In genomic region chr15:52161568-52162316, GRCm38 (mm10) we compare ENCODE assay signal across 9 mouse cellular contexts.
DNase-seq lines count a peak whose midpoint lies in the region; ATAC-seq and TF ChIP-seq lines count a peak whose summit lies in the region.
"Had no signal": no experiment of that assay in that cellular context is flagged by ENCODE, and none has a peak within 500 bp of the region (broad histone marks: within the 10 kb centered on the region; RNA-seq: fewer than 3 reads in every experiment).

No protein-coding gene starts in this region.

- 27% methylated on average over 19 of the region's 19 CpGs for WGBS in heart, embryonic 11.5 days (ENCODE audit: insufficient replicate concordance)
- 20% methylated on average over 19 of the region's 19 CpGs for WGBS in hindbrain, embryonic 11.5 days
- 17% methylated on average over 19 of the region's 19 CpGs for WGBS in stomach, embryonic 15.5 days

- 0 out of 2 replicates have a peak overlapping the region, but pooled peaks have one; percentile 24 for H3K9ac ChIP-seq in heart, embryonic 11.5 days (ENCODE audit: low read depth, low read length)
- no peak overlapping the region for H3K9ac ChIP-seq in hindbrain, embryonic 11.5 days (ENCODE audit: low read depth, low read length)
- no peak overlapping the region for H3K9ac ChIP-seq in stomach, embryonic 15.5 days

- no peaks in the 10 kb centered on the region for H3K36me3 ChIP-seq in heart, embryonic 11.5 days (ENCODE audit: control insufficient read depth, insufficient read depth, low read length)
- H3K36me3 ChIP-seq in C2C12 (ENCODE audit: control insufficient read depth, insufficient read depth): no peaks in the 10 kb centered on the region
- H3K36me3 ChIP-seq in hindbrain, embryonic 11.5 days (ENCODE audit: control insufficient read depth, insufficient read depth, low read length): no peaks in the 10 kb centered on the region
- no peaks in the 10 kb centered on the region for H3K36me3 ChIP-seq in stomach, embryonic 15.5 days

- peak overlapping the region; percentile 42 for H3K4me2 ChIP-seq in heart, embryonic 11.5 days
- H3K4me2 ChIP-seq in hindbrain, embryonic 11.5 days (replicated peaks; ENCODE audit: low read depth, low read length): no peak overlapping the region
- H3K4me2 ChIP-seq in stomach, embryonic 15.5 days: peak overlapping the region; percentile 33

- no peaks in the 10 kb centered on the region for H3K9me3 ChIP-seq in heart, embryonic 11.5 days (replicated peaks; ENCODE audit: control insufficient read depth, low read length)
- no peaks in the 10 kb centered on the region for H3K9me3 ChIP-seq in hindbrain, embryonic 11.5 days (ENCODE audit: control insufficient read depth, low read length)
- no peaks in the 10 kb centered on the region for H3K9me3 ChIP-seq in stomach, embryonic 15.5 days

- no peak for DNase-seq in heart, postnatal 4 days
- peak; percentile 86 to 91 for DNase-seq in cerebellum, postnatal 10 days
- peak; percentile 45 for DNase-seq in hindbrain, embryonic 11.5 days (ENCODE audit: low spot score)
- peak; percentile 17 for DNase-seq in lung, postnatal 36 days
- DNase-seq in kidney, adult 11 months: no peak

- no peaks in the 10 kb centered on the region for H3K4me1 ChIP-seq in heart, embryonic 11.5 days (ENCODE audit: control insufficient read depth, insufficient read depth, low read length)
- H3K4me1 ChIP-seq in hindbrain, embryonic 11.5 days (replicated peaks; ENCODE audit: control insufficient read depth, insufficient read depth, low read length): no peaks in the 10 kb centered on the region
- peaks cover 19% of the 10 kb centered on the region for H3K4me1 ChIP-seq in stomach, embryonic 15.5 days

- H3ac ChIP-seq in C2C12 (ENCODE audit: control insufficient read depth, insufficient read length, low read depth): peak overlapping the region; percentile 24

- no peaks in the 10 kb centered on the region for H3K79me2 ChIP-seq in C2C12 (ENCODE audit: control insufficient read depth, insufficient read depth)

- ATAC-seq in heart, embryonic 11.5 days (replicated peaks; ENCODE audit: insufficient number of reproducible peaks, low FRiP score, low TSS enrichment): no peak
- peak; percentile 65 for ATAC-seq in hindbrain, embryonic 11.5 days (ENCODE audit: low FRiP score)
- peak; percentile 67; the same call in 1 of the 2 replicates for ATAC-seq in stomach, embryonic 15.5 days (ENCODE audit: insufficient read depth, low FRiP score, low read depth)

- no peak overlapping the region for H3K4me3 ChIP-seq in heart, embryonic 11.5 days (ENCODE audit: low read depth, low read length)
- no peak overlapping the region for H3K4me3 ChIP-seq in C2C12 (ENCODE audit: insufficient read depth, poor library complexity, severe bottlenecking)
- no peak overlapping the region for H3K4me3 ChIP-seq in hindbrain, embryonic 11.5 days (ENCODE audit: low read depth, low read length)
- H3K4me3 ChIP-seq in stomach, embryonic 15.5 days (replicated peaks): no peak overlapping the region

- no peak overlapping the region for H3K27ac ChIP-seq in heart, embryonic 11.5 days (ENCODE audit: low read depth, low read length)
- no peak overlapping the region; the same call in 1 of the 2 replicates for H3K27ac ChIP-seq in hindbrain, embryonic 11.5 days (ENCODE audit: low read depth, low read length)
- no peak overlapping the region for H3K27ac ChIP-seq in stomach, embryonic 15.5 days

- H3K79me3 ChIP-seq in C2C12 (ENCODE audit: low read depth): no peaks in the 10 kb centered on the region

- TF ChIP-seq CTCF in C2C12 (IDR thresholded peaks at IDR 0.05; ENCODE audit: control insufficient read depth, insufficient read depth, insufficient read length): no peak

- no peaks in the 10 kb centered on the region for H3K27me3 ChIP-seq in heart, embryonic 11.5 days (ENCODE audit: control insufficient read depth, insufficient read depth, low read length)
- H3K27me3 ChIP-seq in C2C12 (ENCODE audit: control insufficient read depth, insufficient read depth, insufficient read length): no peaks in the 10 kb centered on the region
- no peaks in the 10 kb centered on the region for H3K27me3 ChIP-seq in hindbrain, embryonic 11.5 days (ENCODE audit: control insufficient read depth, insufficient read depth, low read length)
- H3K27me3 ChIP-seq in stomach, embryonic 15.5 days (replicated peaks): no peaks in the 10 kb centered on the region
- H3K27me3 ChIP-seq: CH12.LX had no signal

TF ChIP-seq in C2C12, 6 proteins besides CTCF, POLR2A, EP300 and RAD21:
- TF ChIP-seq MYOD1 (IDR thresholded peaks at IDR 0.05; ENCODE audit: control insufficient read depth, insufficient read length, low read depth) (no peak), MAX (IDR thresholded peaks at IDR 0.05) (no peak), FOSL1 (IDR thresholded peaks at IDR 0.05; ENCODE audit: insufficient read depth, low read length, poor library complexity, severe bottlenecking) (no peak), MYOG (IDR thresholded peaks at IDR 0.05; ENCODE audit: control insufficient read depth, extremely low read depth, insufficient read length) (no peak), USF1 (IDR thresholded peaks at IDR 0.05; ENCODE audit: low read depth) (no peak), CEBPB (IDR thresholded peaks at IDR 0.05; ENCODE audit: low read depth) (no peak)

Comparison
In these comparisons a context has a peak if more than half of its experiments do, and no peak if none do; other contexts are left out.
1. DNase-seq: peak in cerebellum, postnatal 10 days (2 of 2), hindbrain, embryonic 11.5 days (single experiment) and lung, postnatal 36 days (single experiment); none in heart, postnatal 4 days (single experiment) and kidney, adult 11 months (single experiment).